Mouse (Mus musculus) cerebellum, postnatal 4 days (tissue): ENCODE measurements around the gene Pi16.
"Not testable (repeated sequence)": the region's sequence is repeated elsewhere in the genome, so short reads cannot be mapped to it uniquely, and the experiment has no call there.

Experiments
- DNase-seq, 2 experiments: peaks; one replicate each; pipeline ENCODE4 v3.0.0; 2022; ENCODE audit warnings: low spot score in 2 of 2, mixed read lengths in 1 of 2

Pi16 gene

GRCm38 (mm10) chr17:29317380-29317779 is at the start of gene Pi16:
TSS of gene Pi16 (plus strand) at chr17:29317680.
- not testable (repeated sequence) for DNase-seq

GRCm38 (mm10) chr17:29267931-29268681 is 49.4 kb upstream of the Pi16 start:
- DNase-seq, result no peak

- peak; percentile 95 to 96 for DNase-seq
Measured at GRCm38 (mm10) chr17:29268682-29269348, 48.7 kb upstream of the Pi16 start, which contains the start of gene BC004004. TSS of gene BC004004 (plus strand) at chr17:29268788.

- no peak for DNase-seq
Measured at GRCm38 (mm10) chr17:29269349-29269706, 48.2 kb upstream of the Pi16 start.

- DNase-seq, result no peak
Measured at GRCm38 (mm10) chr17:29270148-29270698, 47.3 kb upstream of the Pi16 start.

- no peak for DNase-seq
Measured at GRCm38 (mm10) chr17:29273156-29273555, 44.3 kb upstream of the Pi16 start.

- DNase-seq, result no peak
Measured at GRCm38 (mm10) chr17:29273889-29274288, 43.6 kb upstream of the Pi16 start.

GRCm38 (mm10) chr17:29280422-29280821 is 37.1 kb upstream of the Pi16 start:
- no peak for DNase-seq

- DNase-seq, result no peak
Measured at GRCm38 (mm10) chr17:29281541-29281940, 35.9 kb upstream of the Pi16 start.

- DNase-seq, result no peak
Measured at GRCm38 (mm10) chr17:29282216-29282952, 35.1 kb upstream of the Pi16 start.

- no peak for DNase-seq
Measured at GRCm38 (mm10) chr17:29291793-29292192, 25.7 kb upstream of the Pi16 start.

- DNase-seq, result no peak
Measured at GRCm38 (mm10) chr17:29292996-29293395, 24.5 kb upstream of the Pi16 start.

- no peak for DNase-seq
Measured at GRCm38 (mm10) chr17:29293807-29294605, 23.5 kb upstream of the Pi16 start.

- DNase-seq, result no peak
Measured at GRCm38 (mm10) chr17:29295835-29296234, 21.6 kb upstream of the Pi16 start.

- DNase-seq, result no peak
Measured at GRCm38 (mm10) chr17:29297321-29297720, 20.2 kb upstream of the Pi16 start.

- DNase-seq, result no peak
Measured at GRCm38 (mm10) chr17:29297813-29298212, 19.7 kb upstream of the Pi16 start.

- no peak for DNase-seq
Measured at GRCm38 (mm10) chr17:29299282-29299681, 18.2 kb upstream of the Pi16 start.

GRCm38 (mm10) chr17:29300926-29301325 is 16.6 kb upstream of the Pi16 start:
- no peak for DNase-seq

GRCm38 (mm10) chr17:29301421-29301820 is 16.1 kb upstream of the Pi16 start:
- no peak for DNase-seq

- no peak for DNase-seq
Measured at GRCm38 (mm10) chr17:29302149-29302548, 15.3 kb upstream of the Pi16 start.

- no peak for DNase-seq
Measured at GRCm38 (mm10) chr17:29303087-29303486, 14.4 kb upstream of the Pi16 start.
